Mouse (Mus musculus) megakaryocyte, embryonic 14.5 days (primary cell): ENCODE measurements around the gene Plekha1. TPM values are rescaled to one million over a fixed set of nuclear protein-coding genes. Genes with fewer than 3 reads are reported as not detected.

Source experiments
- H3K27me3 ChIP-seq: replicated peaks from 2 replicates; pipeline ENCODE3; 2012; ENCODE audit warnings: inconsistent platforms
- H3K36me3 ChIP-seq: replicated peaks from 2 replicates; pipeline ENCODE3; 2012; ENCODE audit warnings: low read length, inconsistent platforms, mixed read lengths
- H3K4me1 ChIP-seq: 2 replicates; pipeline ENCODE4 v1.6.1; 2012; ENCODE audit warnings: inconsistent platforms
- H3K4me3 ChIP-seq: replicated peaks from 2 replicates; pipeline ENCODE3; 2012; ENCODE audit warnings: moderate library complexity, mild to moderate bottlenecking, inconsistent platforms
- H3K9me3 ChIP-seq: 2 replicates; pipeline ENCODE4 v1.6.1; 2012; ENCODE audit warnings: inconsistent platforms
- FLI1 ChIP-seq: IDR thresholded peaks from 2 replicates; pipeline ENCODE4 v1.6.1; 2012; ENCODE audit warnings: low read length, inconsistent platforms, mixed read lengths
- GATA1 ChIP-seq: IDR thresholded peaks from 3 replicates; pipeline ENCODE4 v1.6.1; 2012; ENCODE audit warnings: mixed read lengths, low read length, inconsistent platforms, borderline replicate concordance
- polyA plus RNA-seq: library from polyadenylated mRNA; stranded (reverse); fragments of >175 nt; gene quantifications from 2 replicates; pipeline ENCODE4 v1.2.3, GENCODE M21; 2012; ENCODE audit warnings: low replicate concordance; ENCODE audit not compliant: insufficient read depth

Gene Plekha1
- polyA plus RNA-seq, 1 experiment = 2.1 TPM

DNA sequence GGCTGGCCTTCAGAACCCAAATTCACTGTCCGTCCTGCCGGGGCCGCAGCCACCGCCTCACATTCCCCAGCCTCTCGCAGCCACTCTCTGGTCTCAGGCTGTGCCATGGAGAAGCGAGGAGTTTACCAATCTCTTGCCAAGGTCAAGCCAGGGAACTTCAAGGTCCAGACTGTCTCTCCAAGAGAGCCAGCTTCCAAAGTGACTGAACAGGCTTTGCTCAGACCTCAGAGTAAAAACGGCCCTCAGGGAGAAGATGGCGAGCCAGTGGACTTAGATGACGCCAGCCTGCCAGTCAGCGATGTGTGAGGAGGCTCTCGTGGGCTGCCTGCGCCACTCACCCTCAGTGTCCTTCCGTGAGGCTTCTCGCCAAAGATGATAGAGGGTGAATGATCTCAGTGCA is 45.3 kb downstream of the Plekha1 start:
- TF ChIP-seq FLI1 (no peak), GATA1 (no peak)
- H3K4me1 ChIP-seq = no peaks in the 10 kb centered on the region

DNA sequence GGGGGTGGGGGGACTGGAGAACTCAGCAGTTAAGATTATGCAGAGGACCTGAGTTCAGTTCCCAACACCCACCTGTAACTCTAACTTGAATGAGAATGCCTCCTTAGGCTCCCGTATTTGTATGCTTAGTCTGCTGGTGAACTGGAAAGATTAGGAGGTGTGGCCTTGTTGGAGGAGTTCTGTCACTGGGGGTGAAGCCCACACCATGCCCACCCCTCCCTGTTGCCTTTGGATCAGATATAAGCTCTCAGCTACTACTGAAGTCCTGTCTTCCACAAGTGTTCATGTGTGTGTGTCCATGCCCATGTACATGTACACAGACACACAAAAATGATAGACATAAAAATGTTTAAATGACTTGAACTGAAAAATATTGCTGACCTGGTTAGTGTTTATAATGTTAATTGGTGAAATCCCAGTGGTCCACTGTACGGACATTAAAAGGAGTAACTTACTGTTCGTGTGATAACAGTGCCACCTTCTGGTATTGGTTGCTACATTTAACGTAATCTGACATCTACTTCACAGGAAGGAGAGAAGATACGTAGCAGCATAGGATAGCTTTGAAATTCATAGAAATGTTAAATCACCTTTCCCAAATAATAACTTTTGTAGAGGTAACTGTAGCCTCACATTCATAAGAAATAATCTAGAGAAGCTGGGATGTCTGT is 49.3 kb downstream of the Plekha1 start:
- Histone ChIP-seq H3K4me1 (no peaks in the 10 kb centered on the region), H3K4me3 (no peak overlapping the region), H3K9me3 (peaks cover 8% of the 10 kb centered on the region), H3K36me3 (peaks cover 2% of the 10 kb centered on the region), H3K27me3 (peaks cover 3% of the 10 kb centered on the region)
- no peak for TF ChIP-seq FLI1
- no peak for TF ChIP-seq GATA1

More for the DNA sequence above, 45.3 kb downstream of the Plekha1 start:
- Histone ChIP-seq H3K9me3 (no peaks in the 10 kb centered on the region), H3K4me3 (no peak overlapping the region), H3K36me3 (peaks cover 2% of the 10 kb centered on the region), H3K27me3 (no peaks in the 10 kb centered on the region)

DNA sequence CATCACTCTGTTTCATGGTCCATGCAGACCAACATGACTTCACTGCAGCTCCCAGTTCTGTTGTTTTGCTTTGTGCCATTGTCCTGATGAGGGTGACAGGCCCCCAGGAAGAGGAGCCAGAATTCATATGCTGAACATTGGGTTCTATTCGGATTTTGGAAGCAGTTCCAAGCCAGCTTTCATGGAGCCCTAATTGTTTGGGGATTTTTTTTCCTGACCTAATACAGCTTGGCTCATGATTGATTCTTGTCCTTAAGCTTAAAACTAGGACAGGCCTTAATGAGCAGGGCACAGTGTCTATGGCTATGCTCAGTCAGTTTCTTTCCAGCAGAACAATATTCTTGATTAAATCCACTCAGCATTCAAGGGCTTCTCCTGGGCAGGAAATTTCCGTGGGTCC is 52.7 kb downstream of the Plekha1 start:
- H3K36me3 ChIP-seq = no peaks in the 10 kb centered on the region
- H3K9me3 ChIP-seq = peaks cover 10% of the 10 kb centered on the region
- no peak overlapping the region for H3K4me3 ChIP-seq
- H3K27me3 ChIP-seq = peaks cover 10% of the 10 kb centered on the region
- no peak for TF ChIP-seq FLI1
- no peak for TF ChIP-seq GATA1
- no peaks in the 10 kb centered on the region for H3K4me1 ChIP-seq

DNA sequence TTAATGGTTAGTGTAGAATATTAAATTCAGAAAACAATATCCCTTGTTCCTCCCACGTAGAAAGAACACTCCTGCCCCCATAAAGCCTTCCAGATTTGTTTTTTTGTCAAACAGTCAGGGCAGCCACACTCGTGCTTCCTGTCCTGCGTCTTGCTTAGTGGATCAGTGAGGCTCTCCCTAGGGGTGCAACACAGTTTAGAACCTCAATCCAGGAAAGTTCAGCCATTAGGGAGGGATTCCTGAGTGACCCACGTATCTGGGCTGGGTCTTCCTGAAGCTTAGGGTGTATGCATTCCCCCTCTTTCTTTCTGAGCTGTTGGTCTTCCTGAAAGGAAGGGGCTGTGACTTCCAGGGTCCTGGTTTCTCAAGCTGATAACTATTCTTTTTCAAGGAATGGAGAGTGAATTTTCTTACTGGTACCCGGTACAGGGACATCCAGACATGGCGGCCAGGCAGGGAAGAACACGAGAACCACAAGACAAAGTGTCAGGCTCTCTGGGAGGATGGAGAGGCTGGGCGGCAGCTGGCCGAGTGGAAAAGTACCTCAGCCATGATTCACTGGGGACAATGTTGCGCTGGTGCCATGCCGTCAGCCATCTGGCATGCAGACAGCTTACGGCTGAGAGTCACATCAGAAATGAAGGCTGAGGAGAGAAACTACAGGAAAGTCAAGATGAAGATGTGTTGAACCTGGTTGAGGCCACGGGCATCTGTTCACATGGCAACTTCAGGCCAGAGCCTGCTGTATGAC is 57.6 kb downstream of the Plekha1 start:
- Histone ChIP-seq H3K4me3 (no peak overlapping the region), H3K4me1 (no peaks in the 10 kb centered on the region), H3K27me3 (peaks cover 18% of the 10 kb centered on the region), H3K9me3 (peaks cover 10% of the 10 kb centered on the region), H3K36me3 (no peaks in the 10 kb centered on the region)
- TF ChIP-seq GATA1 (no peak), FLI1 (no peak)

DNA sequence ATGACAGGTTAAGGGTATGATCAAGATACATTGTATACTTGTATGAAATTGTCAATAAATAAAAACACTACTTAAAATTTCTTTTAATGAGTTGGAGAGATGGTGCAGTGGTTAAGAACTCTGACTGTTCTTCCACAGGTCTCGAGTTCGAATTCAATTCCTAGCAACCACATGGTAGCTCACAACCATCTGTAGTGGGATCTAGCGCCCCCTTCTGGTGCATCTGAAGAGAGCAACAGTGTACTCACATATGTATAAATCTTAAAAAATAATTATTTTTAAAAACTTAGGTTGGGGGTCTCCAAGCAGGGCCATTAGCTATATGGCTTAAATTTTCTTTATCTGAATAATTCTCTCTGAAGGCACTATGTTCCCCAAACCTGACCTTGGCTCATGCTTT is 64.8 kb downstream of the Plekha1 start:
- peaks cover under 1% of the 10 kb centered on the region for H3K4me1 ChIP-seq
- H3K36me3 ChIP-seq = no peaks in the 10 kb centered on the region
- H3K27me3 ChIP-seq = peaks cover 36% of the 10 kb centered on the region
- TF ChIP-seq GATA1 = no peak
- TF ChIP-seq FLI1 = no peak
- no peak overlapping the region for H3K4me3 ChIP-seq
- peaks cover 5% of the 10 kb centered on the region for H3K9me3 ChIP-seq

DNA sequence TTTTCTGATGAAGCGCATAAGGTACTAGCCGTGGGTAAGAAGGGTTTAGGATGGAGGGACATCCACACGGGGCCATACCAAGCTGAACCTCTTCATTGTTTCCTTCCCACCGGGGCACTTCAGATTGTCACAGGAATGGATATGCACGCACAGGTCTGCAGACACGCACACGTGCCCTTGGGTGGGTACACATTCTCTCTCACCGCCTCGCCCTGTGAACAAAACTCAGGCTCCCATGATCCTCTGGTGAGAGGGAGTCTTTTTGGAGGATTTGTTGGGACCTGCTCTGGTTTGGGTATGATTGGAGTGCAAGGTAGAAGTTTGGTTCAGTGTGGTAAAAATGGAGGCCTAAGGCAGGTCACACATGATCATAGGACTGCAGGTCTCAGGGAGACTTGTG is 67.4 kb downstream of the Plekha1 start:
- peaks cover 61% of the 10 kb centered on the region for H3K27me3 ChIP-seq
- H3K9me3 ChIP-seq = peaks cover 5% of the 10 kb centered on the region
- H3K36me3 ChIP-seq = no peaks in the 10 kb centered on the region
- TF ChIP-seq GATA1 (no peak), FLI1 (no peak)
- peaks cover 17% of the 10 kb centered on the region for H3K4me1 ChIP-seq
- H3K4me3 ChIP-seq = no peak overlapping the region

DNA sequence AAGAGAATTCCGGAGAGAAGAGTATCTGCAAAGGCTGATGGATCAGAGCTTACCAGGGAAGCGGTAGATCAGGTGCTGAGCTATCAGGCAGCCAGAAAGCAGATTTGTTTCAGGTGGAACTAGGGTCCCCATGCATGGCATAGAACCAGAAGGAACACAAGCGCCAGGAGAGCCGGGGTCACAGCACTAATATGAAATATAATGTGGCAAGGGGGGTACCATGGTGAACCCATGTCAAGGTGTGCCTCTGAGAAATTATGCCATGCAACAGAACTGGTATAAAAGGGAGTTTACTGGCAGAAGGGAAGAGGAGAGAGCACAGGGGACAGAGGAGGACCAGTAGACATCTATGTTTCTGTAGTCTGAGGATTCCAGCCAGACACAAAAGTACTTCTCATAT is 69.1 kb downstream of the Plekha1 start:
- peaks cover 73% of the 10 kb centered on the region for H3K27me3 ChIP-seq
- TF ChIP-seq GATA1 = no peak
- TF ChIP-seq FLI1 = no peak
- H3K9me3 ChIP-seq = peaks cover 5% of the 10 kb centered on the region
- H3K36me3 ChIP-seq = no peaks in the 10 kb centered on the region
- H3K4me3 ChIP-seq = no peak overlapping the region
- peaks cover 17% of the 10 kb centered on the region for H3K4me1 ChIP-seq

DNA sequence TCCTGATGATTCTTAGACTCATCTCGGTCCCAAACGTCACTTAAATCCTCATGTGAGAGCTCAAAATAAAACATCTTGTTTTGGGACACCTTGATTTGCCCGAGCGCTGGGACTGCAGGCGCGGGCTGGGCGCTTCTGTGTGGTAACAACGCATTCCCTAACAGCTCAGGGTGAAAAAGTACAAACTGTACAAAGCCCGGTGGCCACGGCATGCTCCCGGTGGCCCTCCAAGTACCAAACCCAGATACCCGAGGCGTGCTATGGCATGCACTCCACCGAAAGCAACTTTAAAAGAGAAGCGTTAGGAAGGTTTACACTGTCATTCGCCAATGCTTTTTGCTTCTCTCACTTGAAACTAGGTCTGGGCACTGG is 69.9 kb downstream of the Plekha1 start:
- H3K9me3 ChIP-seq = peaks cover 5% of the 10 kb centered on the region
- peaks cover 75% of the 10 kb centered on the region for H3K27me3 ChIP-seq
- peaks cover 17% of the 10 kb centered on the region for H3K4me1 ChIP-seq
- peak overlapping the region; percentile 89 for H3K4me3 ChIP-seq
- no peak for TF ChIP-seq GATA1
- no peaks in the 10 kb centered on the region for H3K36me3 ChIP-seq

DNA sequence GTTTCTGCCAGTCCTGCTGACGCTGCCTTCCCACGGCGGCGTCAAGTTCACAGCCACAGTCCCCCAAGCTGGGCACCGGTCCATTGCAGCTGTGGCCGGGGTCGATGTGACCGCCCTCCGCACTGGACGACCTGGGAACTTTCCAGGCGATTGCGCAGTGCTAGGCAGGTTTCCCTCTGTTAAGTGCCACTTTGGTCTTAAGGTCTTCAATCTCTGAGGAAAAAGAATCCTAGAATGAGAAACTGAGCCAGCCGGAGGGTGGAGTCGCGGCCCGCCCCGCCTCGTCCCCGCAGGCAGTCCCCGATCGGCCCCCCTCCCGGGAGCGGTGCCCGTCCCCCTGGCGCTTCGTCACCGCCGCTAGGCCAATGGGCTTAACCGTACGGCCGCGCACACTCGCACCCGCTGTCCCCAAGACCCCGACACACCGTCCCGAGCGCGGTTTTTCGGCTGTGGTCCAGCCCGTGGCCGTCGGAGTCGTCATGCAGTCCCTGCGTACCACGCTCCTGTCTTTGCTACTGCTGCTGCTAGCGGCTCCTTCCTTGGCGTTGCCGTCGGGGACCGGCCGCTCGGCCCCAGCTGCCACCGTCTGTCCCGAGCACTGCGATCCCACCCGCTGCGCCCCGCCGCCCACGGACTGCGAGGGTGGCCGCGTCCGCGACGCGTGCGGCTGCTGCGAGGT is 70.4 kb downstream of the Plekha1 start, which contains the start of gene Htra1:
TSS of gene Htra1 (plus strand) at position 319 of the 679 bp plus-strand sequence.
- TF ChIP-seq FLI1 (no peak), GATA1 (no peak)
- peaks cover 5% of the 10 kb centered on the region for H3K9me3 ChIP-seq
- H3K4me1 ChIP-seq = peaks cover 17% of the 10 kb centered on the region
- H3K4me3 ChIP-seq = peak within 1 kb of the TSS; percentile 89
- H3K36me3 ChIP-seq = no peaks in the 10 kb centered on the region
- peaks cover 79% of the 10 kb centered on the region for H3K27me3 ChIP-seq

DNA sequence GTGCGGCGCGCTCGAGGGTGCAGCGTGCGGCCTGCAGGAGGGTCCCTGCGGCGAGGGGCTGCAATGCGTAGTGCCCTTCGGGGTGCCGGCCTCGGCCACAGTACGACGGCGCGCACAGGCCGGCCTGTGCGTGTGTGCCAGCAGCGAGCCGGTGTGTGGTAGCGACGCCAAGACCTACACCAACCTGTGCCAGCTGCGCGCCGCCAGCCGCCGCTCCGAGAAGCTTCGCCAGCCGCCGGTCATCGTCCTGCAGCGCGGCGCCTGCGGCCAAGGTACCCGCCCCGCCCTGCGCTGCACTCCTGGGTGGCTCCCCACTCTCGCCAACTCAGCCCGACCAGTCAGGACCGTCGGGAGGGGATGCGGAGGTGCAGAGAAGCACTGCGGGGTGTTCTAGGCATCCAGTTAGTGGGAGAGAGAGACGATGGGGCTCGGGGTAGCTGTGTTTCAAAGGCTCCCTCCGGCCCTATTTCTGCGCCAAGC is 71.0 kb downstream of the Plekha1 start:
- Histone ChIP-seq H3K4me1 (peaks cover 17% of the 10 kb centered on the region), H3K27me3 (peaks cover 83% of the 10 kb centered on the region), H3K4me3 (peak overlapping the region; percentile 89), H3K9me3 (peaks cover 5% of the 10 kb centered on the region), H3K36me3 (no peaks in the 10 kb centered on the region)
- TF ChIP-seq FLI1 (no peak), GATA1 (no peak)
